8 mouse cellular contexts compared by ENCODE assay signal in genomic region chr4:57901210-57901609, GRCm38 (mm10). TPM values are rescaled to one million over a fixed set of nuclear protein-coding genes. Genes with fewer than 3 reads are reported as not detected.
A peak's percentile ranks its signal among the peaks of the same experiment; 100 is the strongest.
DNase-seq lines count a peak whose midpoint lies in the region; ATAC-seq and TF ChIP-seq lines count a peak whose summit lies in the region.
"Had no signal": no experiment of that assay in that cellular context is flagged by ENCODE, and none has a peak within 500 bp of the region (broad histone marks: within the 10 kb centered on the region; RNA-seq: fewer than 3 reads in every experiment).

No protein-coding gene starts in this region.

- no peak overlapping the region for H3K27ac ChIP-seq in bone marrow macrophage, adult 2 months (ENCODE audit: insufficient read depth, low read depth, low read length)
- no peak overlapping the region for H3K27ac ChIP-seq in limb, embryonic 11.5 days (replicated peaks; ENCODE audit: low read depth, low read length)

- no peak overlapping the region for H3K4me2 ChIP-seq in limb, embryonic 11.5 days (ENCODE audit: low read depth, severe bottlenecking)

- H3K36me3 ChIP-seq in limb, embryonic 11.5 days (ENCODE audit: control insufficient read depth, insufficient read depth, low read length) = no peaks in the 10 kb centered on the region

- ATAC-seq in limb, embryonic 11.5 days (ENCODE audit: insufficient number of reproducible peaks, low FRiP score, low TSS enrichment, low read depth) = no peak

- H3K9me3 ChIP-seq in limb, embryonic 11.5 days (ENCODE audit: control insufficient read depth, low read length) = no peaks in the 10 kb centered on the region
- H3K9me3 ChIP-seq: megakaryocyte, embryonic 14.5 days had no signal

- no peak for TF ChIP-seq POLR2A in bone marrow macrophage, adult 2 months (IDR thresholded peaks at IDR 0.05; ENCODE audit: borderline replicate concordance, low read depth, low read length)

- H3K4me3 ChIP-seq in bone marrow macrophage, adult 2 months (ENCODE audit: insufficient read depth, low read length) = no peak overlapping the region
- no peak overlapping the region for H3K4me3 ChIP-seq in limb, embryonic 11.5 days (ENCODE audit: low read depth, low read length)
- H3K4me3 ChIP-seq: megakaryocyte, embryonic 14.5 days had no signal

- no peaks in the 10 kb centered on the region for H3K27me3 ChIP-seq in limb, embryonic 11.5 days (ENCODE audit: control insufficient read depth, insufficient read depth, low read length)

- no peak overlapping the region for H3K9ac ChIP-seq in limb, embryonic 11.5 days (ENCODE audit: low read length)

- 6% methylated on average over 4 of the region's 4 CpGs for WGBS in limb, embryonic 11.5 days

- TF ChIP-seq CTCF in bone marrow macrophage, adult 2 months (IDR thresholded peaks at IDR 0.05; ENCODE audit: low read depth, low read length) = peak; percentile 71

- H3K4me1 ChIP-seq in bone marrow macrophage, adult 2 months (ENCODE audit: control insufficient read depth, insufficient read depth, low read length) = no peaks in the 10 kb centered on the region
- H3K4me1 ChIP-seq in limb, embryonic 11.5 days (ENCODE audit: control insufficient read depth, insufficient read depth, low read length) = no peaks in the 10 kb centered on the region

- intact Hi-C loops in left cerebral cortex, postnatal 4 days (cut with DNase I) = loop anchor here (5.0 to 10.0 kb wide), 3 partner anchors 176 to 344 kb away; no protein-coding TSS in a partner anchor
- intact Hi-C loops in heart, postnatal 36 days (cut with DNase I) = loop anchor here (1.0 to 10.0 kb wide), 3 partner anchors 178 to 529 kb away; no protein-coding TSS in a partner anchor

- DNase-seq in left cerebral cortex, postnatal 4 days = peak; percentile 67
- no peak for DNase-seq in left cerebral cortex, adult 8-10 months (ENCODE audit: low spot score in 2 of 2)
- DNase-seq in ES-CJ7 (ENCODE audit: low read depth, low spot score) = peak; percentile 52
- peak; percentile 42 to 51 for DNase-seq in heart, postnatal 36 days
- peak; percentile 54 for DNase-seq in limb, embryonic 11.5 days (ENCODE audit: low spot score)
- peak; percentile 58 for DNase-seq in retina, postnatal 1 day

RNA-seq across cellular contexts. Expression of gene D630039A03Rik, which starts 14.9 kb away (rescaled TPM):
- total RNA-seq in left cerebral cortex, postnatal 4 days (2021) = not detected
- under 1 TPM; 0.13 to 0.30 (median 0.18) TPM for total RNA-seq in left cerebral cortex, adult 8-10 months (2022)
- not detected in 2 replicates for polyA plus RNA-seq in bone marrow macrophage, adult 2 months (2012; ENCODE audit: insufficient read depth, insufficient read length, missing spikeins)
- under 1 TPM; 0.30 to 0.31 TPM for total RNA-seq in heart, postnatal 36 days (2021)
- polyA plus RNA-seq in limb, embryonic 11.5 days (2014; fragmentation: Nextera tagmentation; extraction: Ambion mirVana) = 0.17 and 0.23 TPM in 2 replicates

RNA-seq across cellular contexts. Expression of gene Txn1, which starts 55.0 kb away (rescaled TPM):
- 100 to 1,000 TPM; 187 to 191 TPM for total RNA-seq in left cerebral cortex, postnatal 4 days (2021)
- 100 to 1,000 TPM in 2 of 4 experiments, 10 to 100 TPM in 2; 93.4 to 104 (median 98.3) TPM for total RNA-seq in left cerebral cortex, adult 8-10 months (2022)
- polyA plus RNA-seq in bone marrow macrophage, adult 2 months (2012; ENCODE audit: insufficient read depth, insufficient read length, missing spikeins) = 298 and 338 TPM in 2 replicates
- 100 to 1,000 TPM; 121 to 131 TPM for total RNA-seq in heart, postnatal 36 days (2021)
- polyA plus RNA-seq in limb, embryonic 11.5 days (2014; fragmentation: Nextera tagmentation; extraction: Ambion mirVana) = 451 and 453 TPM in 2 replicates

Comparison
In these comparisons a context has a peak if more than half of its experiments do, and no peak if none do; other contexts are left out.
1. DNase-seq: peak in left cerebral cortex, postnatal 4 days (single experiment), ES-CJ7 (single experiment), heart, postnatal 36 days (2 of 2), limb, embryonic 11.5 days (single experiment) and retina, postnatal 1 day (single experiment); none in left cerebral cortex, adult 8-10 months (0 of 2).